Mouse (Mus musculus) heart, embryonic 11.5 days (tissue): ENCODE data around the gene Atp2b1. TPM values are rescaled to one million over a fixed set of nuclear protein-coding genes. Genes with fewer than 3 reads are reported as not detected.

Experiments
- ATAC-seq: fragments of 200-750 bp; cut with Nextera tagmentation; replicated peaks from 2 replicates; pipeline ENCODE4 v1.8.0; 2017; ENCODE audit warnings: moderate library complexity; ENCODE audit not compliant: insufficient number of reproducible peaks, low FRiP score, low TSS enrichment
- H3K27ac ChIP-seq: fragments of 300-500 bp; sonication (generic); 2 replicates; pipeline ENCODE4 v1.5.1; 2014; ENCODE audit warnings: mild to moderate bottlenecking, low read depth, low read length
- H3K27me3 ChIP-seq: fragments of 300-500 bp; sonication (generic); 2 replicates; pipeline ENCODE4 v1.6.1; 2014; ENCODE audit warnings: mild to moderate bottlenecking, low read length, mixed read lengths; ENCODE audit not compliant: control insufficient read depth, insufficient read depth
- H3K36me3 ChIP-seq: fragments of 300-500 bp; sonication (generic); 2 replicates; pipeline ENCODE4 v1.6.1; 2014; ENCODE audit warnings: mild to moderate bottlenecking, low read length, moderate library complexity, mixed read lengths; ENCODE audit not compliant: control insufficient read depth, insufficient read depth
- H3K4me1 ChIP-seq: fragments of 300-500 bp; sonication (generic); 2 replicates; pipeline ENCODE4 v1.6.1; 2014; ENCODE audit warnings: low read length; ENCODE audit not compliant: control insufficient read depth, insufficient read depth
- H3K4me2 ChIP-seq: fragments of 300-500 bp; sonication (generic); 2 replicates; pipeline ENCODE4 v1.6.1; 2014; ENCODE audit warnings: mild to moderate bottlenecking, moderate library complexity
- H3K4me3 ChIP-seq: fragments of 300-500 bp; sonication (generic); 2 replicates; pipeline ENCODE4 v1.5.1; 2014; ENCODE audit warnings: low read depth, low read length
- H3K9ac ChIP-seq: fragments of 300-500 bp; sonication (generic); 2 replicates; pipeline ENCODE4 v1.6.1; 2014; ENCODE audit warnings: mild to moderate bottlenecking, low read depth, low read length, moderate library complexity
- H3K9me3 ChIP-seq: fragments of 300-500 bp; sonication (generic); replicated peaks from 2 replicates; pipeline ENCODE4 v1.6.1; 2016; ENCODE audit warnings: low read length; ENCODE audit not compliant: control insufficient read depth
- WGBS: fragments of 180-500 bp; shearing (Covaris S2); extraction: QIAGEN DNeasy Blood & Tissue Kit; methylation state at CpG from one replicate; pipeline ENCODE4 v1.1.7; 2014; ENCODE audit not compliant: insufficient replicate concordance; 5-methylcytosine and 5-hydroxymethylcytosine counted together
- polyA plus RNA-seq: library from polyadenylated mRNA; unstranded; fragments of >200 nt; fragmentation: Nextera tagmentation; extraction: Ambion mirVana; gene quantifications from 2 replicates; pipeline ENCODE4 v1.2.1, GENCODE M21; 2014

The Atp2b1 gene
- polyA plus RNA-seq, 1 experiment from 2014 or later = 104 TPM

GRCm38 (mm10) chr10:99040171-99040570, 126.0 kb downstream of the Atp2b1 start:
- ATAC-seq = no peak
- H3K27ac ChIP-seq = no peak overlapping the region
- H3K4me1 ChIP-seq = peaks cover 2% of the 10 kb centered on the region; the same call in 1 of the 2 replicates
- H3K4me3 ChIP-seq = no peak overlapping the region
- WGBS = 79% methylated on average over 5 of the region's 5 CpGs
- no peaks in the 10 kb centered on the region for H3K27me3 ChIP-seq
- H3K4me2 ChIP-seq = no peak overlapping the region
- no peak overlapping the region for H3K9ac ChIP-seq
- no peaks in the 10 kb centered on the region for H3K9me3 ChIP-seq
- H3K36me3 ChIP-seq = no peaks in the 10 kb centered on the region

GRCm38 (mm10) chr10:99046756-99047550, 132.7 kb downstream of the Atp2b1 start:
- Histone ChIP-seq H3K9me3 (no peaks in the 10 kb centered on the region), H3K9ac (no peak overlapping the region), H3K36me3 (no peaks in the 10 kb centered on the region), H3K27me3 (no peaks in the 10 kb centered on the region), H3K4me2 (no peak overlapping the region), H3K27ac (no peak overlapping the region), H3K4me1 (no peaks in the 10 kb centered on the region), H3K4me3 (no peak overlapping the region)
- no peak for ATAC-seq
- WGBS = 60% methylated on average over 5 of the region's 5 CpGs

- ATAC-seq = no peak
- Histone ChIP-seq H3K4me1 (no peaks in the 10 kb centered on the region), H3K27me3 (no peaks in the 10 kb centered on the region), H3K9ac (no peak overlapping the region), H3K27ac (no peak overlapping the region), H3K36me3 (no peaks in the 10 kb centered on the region), H3K4me2 (no peak overlapping the region), H3K9me3 (no peaks in the 10 kb centered on the region), H3K4me3 (no peak overlapping the region)
- 71% methylated on average over 4 of the region's 4 CpGs for WGBS
Observed at GRCm38 (mm10) chr10:99047551-99047940, 133.3 kb downstream of the Atp2b1 start.

GRCm38 (mm10) chr10:99050093-99050492, 135.9 kb downstream of the Atp2b1 start:
- Histone ChIP-seq H3K27me3 (no peaks in the 10 kb centered on the region), H3K4me1 (no peaks in the 10 kb centered on the region), H3K27ac (no peak overlapping the region), H3K4me2 (no peak overlapping the region), H3K9me3 (no peaks in the 10 kb centered on the region), H3K4me3 (no peak overlapping the region), H3K36me3 (no peaks in the 10 kb centered on the region), H3K9ac (no peak overlapping the region)
- ATAC-seq = no peak
- 74% methylated on average over 7 of the region's 7 CpGs for WGBS

GRCm38 (mm10) chr10:99053111-99053510, 138.9 kb downstream of the Atp2b1 start:
- Histone ChIP-seq H3K9ac (no peak overlapping the region), H3K27me3 (no peaks in the 10 kb centered on the region), H3K36me3 (no peaks in the 10 kb centered on the region), H3K4me3 (no peak overlapping the region), H3K27ac (no peak overlapping the region), H3K9me3 (no peaks in the 10 kb centered on the region), H3K4me1 (no peaks in the 10 kb centered on the region), H3K4me2 (no peak overlapping the region)
- no peak for ATAC-seq

- no peak for ATAC-seq
- Histone ChIP-seq H3K4me2 (no peak overlapping the region), H3K27ac (no peak overlapping the region), H3K9me3 (no peaks in the 10 kb centered on the region), H3K9ac (no peak overlapping the region), H3K4me1 (no peaks in the 10 kb centered on the region), H3K27me3 (no peaks in the 10 kb centered on the region), H3K4me3 (no peak overlapping the region), H3K36me3 (no peaks in the 10 kb centered on the region)
- WGBS = 73% methylated on average over 7 of the region's 7 CpGs
Observed at GRCm38 (mm10) chr10:99060588-99060987, 146.4 kb downstream of the Atp2b1 start.

- ATAC-seq = no peak
- 86% methylated on average over 10 of the region's 10 CpGs for WGBS
- H3K36me3 ChIP-seq = no peaks in the 10 kb centered on the region
- no peak overlapping the region for H3K9ac ChIP-seq
- H3K9me3 ChIP-seq = no peaks in the 10 kb centered on the region
- H3K4me3 ChIP-seq = no peak overlapping the region
- H3K27me3 ChIP-seq = no peaks in the 10 kb centered on the region
- H3K4me1 ChIP-seq = no peaks in the 10 kb centered on the region
- H3K27ac ChIP-seq = no peak overlapping the region
- H3K4me2 ChIP-seq = no peak overlapping the region
Observed at GRCm38 (mm10) chr10:99061418-99061817, 147.2 kb downstream of the Atp2b1 start.

GRCm38 (mm10) chr10:99062546-99062945, 148.3 kb downstream of the Atp2b1 start:
- Histone ChIP-seq H3K9ac (no peak overlapping the region), H3K36me3 (no peaks in the 10 kb centered on the region), H3K9me3 (no peaks in the 10 kb centered on the region), H3K27ac (no peak overlapping the region), H3K4me2 (no peak overlapping the region), H3K4me3 (no peak overlapping the region), H3K4me1 (no peaks in the 10 kb centered on the region), H3K27me3 (no peaks in the 10 kb centered on the region)
- ATAC-seq = no peak
- WGBS = 66% methylated on average over 5 of the region's 5 CpGs
